Mouse (Mus musculus): ENCODE data around the gene Llcfc1. TPM values are rescaled to one million over a fixed set of nuclear protein-coding genes. Genes with fewer than 3 reads are reported as not detected.

Gene Llcfc1
- total RNA-seq (2021), result not detected
- not detected in 2 replicates for polyA plus RNA-seq (2012; rRNA removed)
- long read RNA-seq, result 0 reads

GRCm38 (mm10) chr6:41684131-41684530 is at the start of gene Llcfc1:
Gene Llcfc1, plus strand, starts transcription at chr6:41684431.
- DNase-seq, result no peak

- DNase-seq, result no peak
Measured at GRCm38 (mm10) chr6:41635211-41635610, 49.0 kb upstream of the Llcfc1 start.

GRCm38 (mm10) chr6:41636178-41636577 is 48.1 kb upstream of the Llcfc1 start, which contains the start of gene Trpv6:
Gene Trpv6, minus strand, starts transcription at chr6:41636405.
- no peak for DNase-seq

GRCm38 (mm10) chr6:41637393-41637792 is 46.8 kb upstream of the Llcfc1 start:
- DNase-seq, result no peak

GRCm38 (mm10) chr6:41637927-41638506 is 46.2 kb upstream of the Llcfc1 start:
- no peak for DNase-seq

DNA sequence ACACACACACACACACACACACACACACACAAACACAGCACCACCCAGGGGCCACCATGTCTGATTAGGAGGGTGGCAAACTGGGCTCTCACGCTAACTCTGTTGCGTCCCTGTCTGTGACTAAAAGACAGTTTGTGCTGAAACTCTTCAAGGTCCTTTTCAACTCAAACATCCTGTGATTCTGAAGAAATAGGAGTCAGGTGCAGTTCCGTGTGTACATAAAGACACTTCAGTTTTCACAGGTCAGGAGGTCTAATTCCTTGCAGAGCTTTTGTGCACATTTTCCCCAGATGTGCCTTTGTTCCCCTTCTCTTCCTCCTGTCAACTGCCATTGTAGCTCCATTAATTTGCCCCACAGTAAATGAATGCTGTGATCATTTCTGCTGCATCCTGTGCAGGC is 43.8 kb upstream of the Llcfc1 start:
- DNase-seq, result no peak

DNA sequence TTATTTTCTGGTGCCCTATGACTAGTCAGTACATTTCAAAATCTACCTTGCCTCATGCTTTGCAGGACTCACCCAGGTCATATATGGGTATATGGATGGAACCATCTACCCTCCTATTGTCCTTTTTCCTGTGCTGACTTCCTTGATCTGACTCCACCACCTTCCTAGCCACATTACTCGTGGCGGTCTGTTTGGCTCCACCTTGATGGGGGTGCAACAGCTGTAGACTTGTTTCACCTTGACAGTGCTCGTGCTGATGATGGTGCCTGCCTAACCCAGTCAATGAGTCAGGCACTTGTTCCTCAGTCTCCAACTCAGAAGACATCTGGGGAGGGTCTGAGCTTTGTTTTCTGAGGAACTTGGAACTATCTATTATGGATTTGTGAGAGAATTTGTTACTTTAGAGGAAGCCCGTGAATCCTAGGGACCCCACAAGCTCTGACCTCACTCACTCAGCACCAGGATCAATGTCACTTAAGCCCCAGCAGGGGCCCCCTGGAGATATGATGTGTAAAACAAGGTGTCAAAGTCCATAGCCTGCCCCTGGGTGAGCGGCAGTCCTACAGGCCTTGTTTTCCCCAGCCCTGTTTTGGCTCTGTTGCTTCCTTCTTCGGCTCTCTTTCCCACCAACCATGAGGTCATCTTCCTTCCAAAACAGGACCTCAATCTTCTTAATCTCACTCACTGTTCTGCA is 42.9 kb upstream of the Llcfc1 start:
- no peak for DNase-seq

DNA sequence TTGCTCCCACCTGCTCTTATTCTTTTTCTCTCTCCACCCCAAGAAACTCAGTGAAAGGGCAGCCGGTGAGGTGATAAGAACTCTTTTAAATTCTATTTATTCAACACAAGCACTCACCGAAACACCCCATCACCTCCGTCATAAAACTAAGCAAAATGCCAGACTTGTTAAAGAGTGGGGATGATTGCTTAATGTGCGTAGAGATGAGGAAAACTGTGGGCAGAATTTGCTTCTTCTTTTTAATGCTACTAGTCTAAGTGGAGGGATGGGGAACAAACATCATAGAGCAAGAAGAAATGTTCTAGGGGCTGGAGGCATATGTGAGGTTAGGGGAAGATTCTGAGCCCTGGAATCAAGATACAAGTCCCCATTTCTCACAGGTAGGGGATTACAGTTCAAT is 41.5 kb upstream of the Llcfc1 start:
- DNase-seq, result no peak

- DNase-seq, result no peak
Measured at GRCm38 (mm10) chr6:41643227-41643626, 41.0 kb upstream of the Llcfc1 start.

DNA sequence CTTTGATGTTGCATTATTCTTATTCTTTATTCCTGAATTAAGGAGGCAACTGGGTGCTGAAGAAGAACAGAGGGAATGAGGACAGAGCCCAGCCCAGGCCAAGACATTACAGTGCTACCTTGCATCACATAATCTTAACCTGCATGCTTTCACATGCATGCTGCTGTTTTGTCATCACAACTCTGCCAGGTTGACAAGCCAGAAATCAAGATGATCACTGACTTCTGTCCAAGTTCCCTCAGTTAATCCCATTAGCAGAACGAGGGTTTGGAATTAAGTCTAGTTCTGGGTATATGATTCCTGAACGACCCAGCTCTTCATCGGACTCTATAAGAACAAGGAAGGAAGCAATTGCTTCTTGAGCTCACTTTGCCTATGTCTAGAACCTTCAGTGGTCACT is 38.0 kb upstream of the Llcfc1 start:
- DNase-seq, result no peak

GRCm38 (mm10) chr6:41646672-41647071 is 37.6 kb upstream of the Llcfc1 start:
- DNase-seq, result no peak

GRCm38 (mm10) chr6:41653173-41653572 is 31.1 kb upstream of the Llcfc1 start:
- DNase-seq, result no peak

- no peak for DNase-seq
Measured at GRCm38 (mm10) chr6:41654648-41655047, 29.6 kb upstream of the Llcfc1 start.

- no peak for DNase-seq
Measured at GRCm38 (mm10) chr6:41658487-41658886, 25.7 kb upstream of the Llcfc1 start.

DNA sequence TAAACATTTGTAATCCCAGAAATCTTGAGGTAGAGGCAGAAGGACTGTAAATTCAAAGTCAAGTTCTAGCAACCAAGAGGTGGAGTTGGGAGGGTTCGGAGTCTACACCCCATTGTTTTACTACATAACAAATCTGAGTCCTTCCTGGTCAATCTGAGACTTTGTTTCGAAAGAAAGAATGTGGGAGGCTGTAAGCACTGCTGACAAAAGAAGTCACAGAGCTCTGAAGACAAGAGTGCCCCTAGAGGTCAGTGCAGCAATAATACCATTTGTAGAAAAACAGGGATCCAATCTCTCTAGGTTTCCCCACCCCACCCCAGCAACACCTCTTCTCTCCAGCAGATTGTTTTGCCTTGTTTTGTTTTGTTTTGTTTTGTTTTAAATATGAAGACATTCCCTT is 21.9 kb upstream of the Llcfc1 start:
- DNase-seq, result peak; percentile 2

- DNase-seq, result no peak
Measured at GRCm38 (mm10) chr6:41676530-41676929, 7.7 kb upstream of the Llcfc1 start.

DNA sequence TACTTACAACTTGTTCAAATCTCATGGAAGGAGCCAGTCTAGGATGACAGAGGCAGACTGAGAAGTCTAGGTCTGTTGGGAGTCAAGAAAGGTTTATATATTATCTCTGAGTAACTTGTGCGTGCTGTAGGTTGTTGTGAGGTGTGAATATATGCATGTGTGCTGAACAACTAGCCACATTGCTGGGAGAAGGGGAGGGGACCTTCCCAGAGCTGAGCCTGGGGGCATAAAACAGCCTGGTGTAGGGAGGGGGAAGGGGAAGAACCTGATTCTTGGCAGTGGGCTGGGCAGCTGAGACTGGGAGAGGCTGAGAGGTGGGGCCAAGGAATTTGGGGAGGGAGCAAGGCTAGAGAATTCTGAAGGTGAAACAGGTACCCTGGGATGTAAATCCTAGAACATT is 3.6 kb upstream of the Llcfc1 start, which contains the start of gene Trpv5:
Gene Trpv5 (minus strand): TSS at position 101 of the 400 bp plus-strand sequence.
- no peak for DNase-seq

- no peak for DNase-seq
Measured at GRCm38 (mm10) chr6:41681656-41682055, 2.6 kb upstream of the Llcfc1 start.

DNA sequence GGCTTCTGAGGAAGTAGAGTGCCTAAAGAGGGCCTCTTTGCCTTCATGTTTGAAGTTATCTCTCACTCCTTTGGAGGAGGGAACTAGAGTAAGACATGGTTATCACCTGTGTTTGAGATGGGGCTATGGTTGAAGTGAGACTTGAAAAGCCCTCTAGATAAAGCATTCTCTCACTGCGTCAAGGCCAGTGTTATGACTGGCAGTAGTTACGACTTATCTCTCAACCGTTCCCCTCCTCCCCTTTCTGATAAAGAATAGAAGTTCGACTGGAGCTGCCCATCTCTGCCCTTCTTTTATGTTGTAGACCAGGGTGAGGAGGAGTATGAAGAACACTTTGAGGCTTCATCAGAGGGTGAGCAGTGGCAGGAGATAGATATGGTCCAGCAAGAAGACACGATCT is 680 bp downstream of the Llcfc1 start:
- DNase-seq, result no peak

GRCm38 (mm10) chr6:41685596-41685995 is 1.4 kb downstream of the Llcfc1 start:
- no peak for DNase-seq

DNA sequence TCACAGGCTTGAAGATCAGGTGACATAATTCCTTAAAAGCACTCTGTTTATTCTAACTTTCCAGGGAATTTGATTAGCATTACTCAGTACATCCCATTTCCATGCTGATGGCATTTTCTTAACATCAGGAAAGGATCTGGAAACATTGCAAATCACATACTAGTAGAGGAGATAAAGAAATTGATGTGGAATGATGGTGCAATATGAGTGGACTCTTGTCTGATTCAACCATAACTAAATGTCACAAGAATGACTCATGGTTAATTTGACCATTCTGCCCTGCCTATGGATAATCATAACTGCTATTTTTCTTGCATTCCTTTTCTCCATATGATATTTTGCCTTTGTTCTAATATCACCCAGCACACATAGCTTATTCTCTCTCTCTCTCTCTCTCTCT is 8.0 kb downstream of the Llcfc1 start:
- DNase-seq, result no peak

- DNase-seq, result no peak
Measured at GRCm38 (mm10) chr6:41694407-41694806, 10.2 kb downstream of the Llcfc1 start.

GRCm38 (mm10) chr6:41701245-41701644 is 17.0 kb downstream of the Llcfc1 start:
- DNase-seq, result no peak

GRCm38 (mm10) chr6:41702928-41703327 is 18.7 kb downstream of the Llcfc1 start:
- DNase-seq, result no peak

Measured in adrenal gland, adult 2 months (tissue).